Mouse (Mus musculus): ENCODE data around the gene Soat2. TPM values are rescaled to one million over a fixed set of nuclear protein-coding genes. Genes with fewer than 3 reads are reported as not detected.
"Not testable (repeated sequence)": the region's sequence is repeated elsewhere in the genome, so short reads cannot be mapped to it uniquely, and the experiment has no call there.

Soat2 gene
- polyA plus RNA-seq, 1 experiment from 2014 or later, result 0.16 TPM

DNA sequence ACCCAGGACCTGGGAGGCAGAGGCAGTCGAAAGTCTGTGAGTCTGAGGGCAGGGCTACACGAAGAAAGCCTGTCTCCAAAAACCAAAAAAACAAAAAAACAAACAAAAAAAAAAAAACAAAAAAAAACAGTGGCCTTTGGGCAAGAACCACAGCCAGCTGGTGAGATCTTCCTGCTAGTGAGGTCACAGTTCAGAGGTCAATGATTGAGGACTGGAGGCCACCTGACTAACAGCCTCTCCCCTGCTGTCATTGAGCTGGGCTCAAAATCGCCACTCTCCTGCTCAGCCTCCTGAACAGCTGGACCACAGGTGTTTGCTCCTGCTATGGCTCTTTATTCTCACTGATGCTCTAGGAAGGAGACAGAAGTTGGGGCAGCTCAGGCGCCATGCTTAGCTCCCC, 2.3 kb downstream of the Soat2 start:
- no peak for DNase-seq (ENCODE audit: low spot score)
- H3K27ac ChIP-seq (ENCODE audit: low read length), result no peak overlapping the region
- H3K36me3 ChIP-seq (ENCODE audit: insufficient read depth, low read length), result no peaks in the 10 kb centered on the region
- no peak overlapping the region for H3K4me2 ChIP-seq (replicated peaks; ENCODE audit: low read depth, low read length)
- H3K9ac ChIP-seq (replicated peaks; ENCODE audit: low read depth), result no peak overlapping the region
- ATAC-seq, result no peak
- H3K4me1 ChIP-seq (ENCODE audit: insufficient read depth, low read depth, low read length), result peaks cover 7% of the 10 kb centered on the region; the same call in 1 of the 2 replicates
- TF ChIP-seq CTCF (IDR thresholded peaks at IDR 0.05), result no peak
- no peak for TF ChIP-seq EP300 (IDR thresholded peaks at IDR 0.05)
- no peak overlapping the region for H3K4me3 ChIP-seq (ENCODE audit: low read depth, low read length)
- H3K9me3 ChIP-seq (ENCODE audit: low read length), result no peaks in the 10 kb centered on the region
- WGBS, result 54% methylated on average over 4 of the region's 4 CpGs
- H3K27me3 ChIP-seq (replicated peaks; ENCODE audit: insufficient read depth, low read length), result no peaks in the 10 kb centered on the region

GRCm38 (mm10) chr15:102155006-102155405, 4.7 kb downstream of the Soat2 start:
- not testable (repeated sequence) for DNase-seq (ENCODE audit: low spot score); H3K9ac ChIP-seq (replicated peaks; ENCODE audit: low read depth); H3K4me3 ChIP-seq (ENCODE audit: low read depth, low read length); H3K4me1 ChIP-seq (ENCODE audit: insufficient read depth, low read depth, low read length); H3K4me2 ChIP-seq (replicated peaks; ENCODE audit: low read depth, low read length); H3K9me3 ChIP-seq (ENCODE audit: low read length); H3K27me3 ChIP-seq (replicated peaks; ENCODE audit: insufficient read depth, low read length); H3K36me3 ChIP-seq (ENCODE audit: insufficient read depth, low read length); H3K27ac ChIP-seq (ENCODE audit: low read length); ATAC-seq
- WGBS, result 91% methylated on average over 6 of the region's 6 CpGs
- TF ChIP-seq CTCF (IDR thresholded peaks at IDR 0.05), result peak; percentile 24; the same call in 1 of the 2 replicates

DNA sequence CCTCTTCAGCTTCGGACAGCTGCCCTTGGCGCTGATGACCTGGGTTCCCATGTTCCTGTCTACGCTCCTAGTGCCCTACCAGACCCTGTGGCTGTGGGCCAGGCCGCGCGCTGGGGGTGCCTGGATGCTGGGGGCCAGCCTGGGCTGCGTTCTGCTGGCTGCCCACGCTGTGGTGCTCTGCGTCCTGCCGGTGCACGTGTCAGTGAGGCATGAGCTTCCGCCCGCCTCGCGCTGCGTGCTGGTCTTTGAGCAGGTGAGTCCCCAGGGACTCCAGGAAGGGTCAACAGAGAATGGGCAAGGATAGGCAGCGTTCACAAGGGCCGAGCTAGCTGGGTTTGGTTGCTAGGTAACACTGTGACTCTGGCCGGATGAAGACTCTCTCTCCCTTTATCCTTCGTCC, 6.5 kb downstream of the Soat2 start:
- Histone ChIP-seq H3K9ac (replicated peaks; ENCODE audit: low read depth) (no peak overlapping the region), H3K27ac (ENCODE audit: low read length) (no peak overlapping the region), H3K9me3 (ENCODE audit: low read length) (no peaks in the 10 kb centered on the region), H3K36me3 (ENCODE audit: insufficient read depth, low read length) (no peaks in the 10 kb centered on the region), H3K4me1 (ENCODE audit: insufficient read depth, low read depth, low read length) (no peaks in the 10 kb centered on the region), H3K4me3 (ENCODE audit: low read depth, low read length) (no peak overlapping the region), H3K4me2 (replicated peaks; ENCODE audit: low read depth, low read length) (no peak overlapping the region), H3K27me3 (replicated peaks; ENCODE audit: insufficient read depth, low read length) (no peaks in the 10 kb centered on the region)
- DNase-seq (ENCODE audit: low spot score) (no peak), ATAC-seq (peak; percentile 48)
- TF ChIP-seq EP300 (IDR thresholded peaks at IDR 0.05) (no peak), CTCF (IDR thresholded peaks at IDR 0.05) (0 out of 2 replicates have a peak, but pooled peaks have one; percentile 13)
- WGBS, result 41% methylated on average over 20 of the region's 20 CpGs

- no peaks in the 10 kb centered on the region for H3K27me3 ChIP-seq (replicated peaks; ENCODE audit: insufficient read depth, low read length)
- 55% methylated on average over 27 of the region's 27 CpGs for WGBS
- H3K9ac ChIP-seq (replicated peaks; ENCODE audit: low read depth), result no peak overlapping the region
- H3K27ac ChIP-seq (ENCODE audit: low read length), result no peak overlapping the region
- H3K36me3 ChIP-seq (ENCODE audit: insufficient read depth, low read length), result no peaks in the 10 kb centered on the region
- no peak for DNase-seq (ENCODE audit: low spot score)
- no peaks in the 10 kb centered on the region for H3K9me3 ChIP-seq (ENCODE audit: low read length)
- H3K4me2 ChIP-seq (replicated peaks; ENCODE audit: low read depth, low read length), result no peak overlapping the region
- H3K4me3 ChIP-seq (ENCODE audit: low read depth, low read length), result no peak overlapping the region
- TF ChIP-seq CTCF (IDR thresholded peaks at IDR 0.05) (no peak), EP300 (IDR thresholded peaks at IDR 0.05) (no peak)
- no peaks in the 10 kb centered on the region for H3K4me1 ChIP-seq (ENCODE audit: insufficient read depth, low read depth, low read length)
- no peak for ATAC-seq
These were observed 10.2 kb downstream of the Soat2 start for GRCm38 (mm10) chr15:102160415-102161060.

GRCm38 (mm10) chr15:102163900-102164693, 13.8 kb downstream of the Soat2 start:
- DNase-seq (ENCODE audit: low spot score) (no peak), ATAC-seq (no peak)
- TF ChIP-seq EP300 (IDR thresholded peaks at IDR 0.05) (no peak), CTCF (IDR thresholded peaks at IDR 0.05) (no peak)
- peaks cover 4% of the 10 kb centered on the region for H3K4me1 ChIP-seq (ENCODE audit: insufficient read depth, low read depth, low read length)
- H3K27ac ChIP-seq (ENCODE audit: low read length), result no peak overlapping the region
- WGBS, result 47% methylated on average over 3 of the region's 3 CpGs
- no peaks in the 10 kb centered on the region for H3K27me3 ChIP-seq (replicated peaks; ENCODE audit: insufficient read depth, low read length)
- H3K4me3 ChIP-seq (ENCODE audit: low read depth, low read length), result no peak overlapping the region
- H3K4me2 ChIP-seq (replicated peaks; ENCODE audit: low read depth, low read length), result no peak overlapping the region
- no peak overlapping the region for H3K9ac ChIP-seq (replicated peaks; ENCODE audit: low read depth)
- no peaks in the 10 kb centered on the region for H3K9me3 ChIP-seq (ENCODE audit: low read length)
- no peaks in the 10 kb centered on the region for H3K36me3 ChIP-seq (ENCODE audit: insufficient read depth, low read length)

DNA sequence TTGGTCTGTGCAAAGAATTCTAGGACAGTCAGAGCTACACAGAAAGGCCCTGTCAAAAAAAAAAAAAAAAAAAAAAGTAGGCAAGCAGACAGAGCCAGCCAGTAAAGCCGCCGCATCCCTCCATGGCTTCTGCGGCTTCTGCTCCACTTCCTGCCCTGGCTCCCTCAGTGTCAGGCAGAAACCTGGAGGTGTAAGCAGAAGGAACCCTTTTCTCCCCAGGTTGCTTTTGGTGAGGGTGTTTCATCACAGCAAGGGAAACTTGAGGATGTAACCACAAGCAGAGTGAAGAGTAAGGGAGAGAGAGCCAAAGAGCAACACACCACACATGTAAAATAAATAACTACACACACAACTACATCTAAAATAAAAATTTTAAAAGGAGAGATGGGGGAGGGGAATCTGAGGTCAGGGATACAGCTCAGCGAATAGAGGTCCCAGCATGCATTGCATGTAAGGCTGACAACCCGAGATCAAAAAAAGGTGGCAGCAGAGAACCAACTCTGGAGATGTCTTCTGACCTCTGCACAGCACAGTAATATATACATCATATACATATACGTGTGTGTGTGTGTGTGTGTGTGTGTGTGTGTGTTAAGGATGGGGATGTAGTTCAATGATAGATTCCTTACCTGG, 15.3 kb downstream of the Soat2 start:
- WGBS, result 34% methylated on average over 6 of the region's 6 CpGs

More for the DNA sequence above, 15.3 kb downstream of the Soat2 start:
- Histone ChIP-seq H3K4me2 (replicated peaks; ENCODE audit: low read depth, low read length) (no peak overlapping the region), H3K36me3 (ENCODE audit: insufficient read depth, low read length) (no peaks in the 10 kb centered on the region), H3K4me1 (ENCODE audit: insufficient read depth, low read depth, low read length) (peaks cover 4% of the 10 kb centered on the region), H3K4me3 (ENCODE audit: low read depth, low read length) (no peak overlapping the region), H3K9me3 (ENCODE audit: low read length) (no peaks in the 10 kb centered on the region), H3K27me3 (replicated peaks; ENCODE audit: insufficient read depth, low read length) (no peaks in the 10 kb centered on the region), H3K9ac (replicated peaks; ENCODE audit: low read depth) (no peak overlapping the region), H3K27ac (ENCODE audit: low read length) (no peak overlapping the region)
- no peak for DNase-seq (ENCODE audit: low spot score)
- TF ChIP-seq EP300 (IDR thresholded peaks at IDR 0.05), result no peak
- no peak for ATAC-seq
